Mouse (Mus musculus) 3134 (cell line): ENCODE measurements around the gene Uaca.

Experiments used
- DNase-seq: peaks from one replicate; pipeline ENCODE4 v3.0.0-alpha.2; 2011; ENCODE audit warnings: low spot score; ENCODE audit not compliant: insufficient read length; ENCODE audit errors: extremely low read depth

The Uaca gene

GRCm38 (mm10) chr9:60794210-60794840 is at the start of gene Uaca:
Gene Uaca (plus strand): TSS chr9:60794542.
- DNase-seq: peak; percentile 92

- no peak for DNase-seq
Measured at GRCm38 (mm10) chr9:60744971-60745370, 49.4 kb upstream of the Uaca start.

GRCm38 (mm10) chr9:60746561-60746960 is 47.8 kb upstream of the Uaca start:
- no peak for DNase-seq

GRCm38 (mm10) chr9:60747672-60748071 is 46.7 kb upstream of the Uaca start:
- DNase-seq: no peak

- no peak for DNase-seq
Measured at GRCm38 (mm10) chr9:60748191-60748590, 46.2 kb upstream of the Uaca start.

- DNase-seq: no peak
Measured at GRCm38 (mm10) chr9:60749105-60749504, 45.2 kb upstream of the Uaca start.

GRCm38 (mm10) chr9:60751098-60751497 is 43.2 kb upstream of the Uaca start:
- DNase-seq: no peak

- DNase-seq: no peak
Measured at GRCm38 (mm10) chr9:60751971-60752370, 42.4 kb upstream of the Uaca start.

GRCm38 (mm10) chr9:60752636-60753035 is 41.7 kb upstream of the Uaca start:
- no peak for DNase-seq

GRCm38 (mm10) chr9:60756258-60756657 is 38.1 kb upstream of the Uaca start:
- DNase-seq: no peak

GRCm38 (mm10) chr9:60756866-60757740 is 37.2 kb upstream of the Uaca start:
- DNase-seq: no peak

- DNase-seq: no peak
Measured at GRCm38 (mm10) chr9:60757817-60758216, 36.5 kb upstream of the Uaca start.

GRCm38 (mm10) chr9:60759436-60760007 is 34.8 kb upstream of the Uaca start:
- no peak for DNase-seq

- DNase-seq: no peak
Measured at GRCm38 (mm10) chr9:60765181-60765580, 29.2 kb upstream of the Uaca start.

- no peak for DNase-seq
Measured at GRCm38 (mm10) chr9:60768393-60768792, 25.9 kb upstream of the Uaca start.

GRCm38 (mm10) chr9:60769711-60770111 is 24.6 kb upstream of the Uaca start:
- DNase-seq: no peak

- no peak for DNase-seq
Measured at GRCm38 (mm10) chr9:60773713-60774112, 20.6 kb upstream of the Uaca start.

GRCm38 (mm10) chr9:60776899-60777298 is 17.4 kb upstream of the Uaca start:
- peak; percentile 50 for DNase-seq

GRCm38 (mm10) chr9:60782057-60782789 is 12.1 kb upstream of the Uaca start:
- no peak for DNase-seq

- DNase-seq: no peak
Measured at GRCm38 (mm10) chr9:60785069-60785468, 9.3 kb upstream of the Uaca start.

- no peak for DNase-seq
Measured at GRCm38 (mm10) chr9:60787517-60788110, 6.7 kb upstream of the Uaca start.
